Mouse (Mus musculus): ENCODE measurements around the gene Gm10309.
A peak's percentile ranks its signal among the peaks of the same experiment; 100 is the strongest.
"Not testable (repeated sequence)": the region's sequence is repeated elsewhere in the genome, so short reads cannot be mapped to it uniquely, and the experiment has no call there.

Gm10309 gene

GRCm38 (mm10) chr17:86514974-86515620 lies 10.1 kb upstream of the Gm10309 start:
- ATAC-seq (ENCODE audit: low TSS enrichment) = no peak

GRCm38 (mm10) chr17:86509871-86510270 lies 4.8 kb upstream of the Gm10309 start:
- no peak for ATAC-seq (ENCODE audit: low TSS enrichment)

- no peak for ATAC-seq (ENCODE audit: low TSS enrichment)
Observed at GRCm38 (mm10) chr17:86508212-86508490, 3.1 kb upstream of the Gm10309 start.

GRCm38 (mm10) chr17:86507342-86508211 lies 2.5 kb upstream of the Gm10309 start:
- no peak for ATAC-seq (ENCODE audit: low TSS enrichment)

- ATAC-seq (ENCODE audit: low TSS enrichment) = no peak
Observed at GRCm38 (mm10) chr17:86506881-86507280, 1.8 kb upstream of the Gm10309 start.

DNA sequence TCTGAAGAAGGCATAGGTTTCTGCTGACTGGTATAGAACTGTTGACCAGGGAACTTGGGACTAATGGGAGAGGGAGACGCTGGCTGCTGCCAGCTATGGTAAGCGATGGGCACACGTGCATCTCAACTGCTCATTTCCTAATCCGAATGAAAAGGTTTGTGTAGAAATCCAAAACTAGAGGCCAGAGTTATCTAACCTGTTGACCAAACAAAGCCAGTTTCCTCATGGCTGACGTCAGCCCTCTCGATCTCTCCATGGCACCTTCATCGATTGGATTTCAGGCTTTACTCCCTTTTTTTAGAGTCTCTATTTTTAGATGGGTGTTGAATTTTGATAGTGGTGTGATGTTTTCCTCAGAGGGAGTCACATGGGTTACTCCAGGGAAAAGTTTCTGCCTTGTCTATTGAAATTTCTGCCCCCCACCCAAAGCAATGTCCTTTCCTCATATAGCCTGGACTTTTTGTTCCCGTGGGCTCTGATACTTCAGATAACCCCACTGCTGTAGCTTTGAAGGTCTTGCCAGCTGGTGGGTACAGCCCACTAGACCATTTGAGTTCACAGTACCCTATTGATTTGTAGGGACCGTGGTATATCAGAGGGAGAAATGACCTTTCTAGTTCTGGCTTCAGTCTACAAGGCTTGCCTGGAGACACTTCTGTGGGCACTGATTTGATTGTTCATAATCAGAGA lies 1.7 kb downstream of the Gm10309 start:
- no peak for ATAC-seq (ENCODE audit: low TSS enrichment)

DNA sequence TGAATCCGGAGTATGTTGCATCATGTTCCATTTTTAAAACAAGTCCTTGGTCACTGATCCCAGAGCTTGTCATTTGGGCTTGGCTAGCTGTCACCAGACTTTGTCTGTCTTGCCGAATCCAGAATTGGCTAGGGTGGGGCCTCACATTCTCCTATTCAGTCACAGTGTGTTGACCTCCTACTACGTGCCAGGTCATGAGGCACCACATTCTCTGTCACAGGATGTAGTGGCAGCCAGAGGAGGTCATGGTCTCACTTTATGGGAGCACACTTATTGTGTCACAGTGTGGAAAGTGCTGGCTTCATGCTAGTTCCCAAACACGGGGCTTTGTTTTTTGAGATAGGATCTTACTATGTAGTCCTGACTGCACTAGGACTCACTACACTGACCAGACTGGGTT lies 3.6 kb downstream of the Gm10309 start:
- ATAC-seq (ENCODE audit: low TSS enrichment) = no peak

DNA sequence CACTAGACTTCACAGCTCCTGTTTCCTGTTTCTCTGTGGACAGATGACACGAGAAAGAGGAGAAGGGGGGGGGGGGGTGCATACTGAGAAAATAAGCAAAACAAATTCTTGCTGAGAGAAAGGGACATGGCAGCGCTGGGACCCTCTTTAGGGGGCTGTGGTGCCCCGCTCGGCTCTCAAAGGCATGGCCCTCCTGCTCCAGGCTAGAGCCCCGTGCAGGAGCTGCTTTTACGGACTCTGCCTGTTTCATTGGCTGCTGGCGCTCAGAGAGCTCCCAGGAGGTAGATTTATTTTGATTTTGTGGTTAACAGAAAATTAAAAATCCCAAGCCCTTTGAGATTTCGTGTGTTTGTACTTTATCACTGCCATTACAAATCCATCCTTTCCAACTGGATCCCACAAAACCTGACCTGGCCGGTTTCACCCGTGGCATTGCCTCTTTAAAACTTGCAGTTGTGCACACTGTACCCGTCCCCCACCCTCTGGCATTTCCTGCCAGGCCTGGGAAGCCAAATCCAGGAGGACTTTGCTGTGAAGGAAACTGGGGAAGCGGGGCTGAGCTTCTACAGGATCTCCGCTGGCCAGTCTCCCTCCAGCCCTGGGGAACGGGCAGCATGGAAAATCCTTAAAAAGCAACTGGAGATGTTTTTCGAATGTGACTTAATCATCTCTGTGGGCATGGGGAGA lies 5.5 kb downstream of the Gm10309 start:
- ATAC-seq (ENCODE audit: low TSS enrichment) = no peak

DNA sequence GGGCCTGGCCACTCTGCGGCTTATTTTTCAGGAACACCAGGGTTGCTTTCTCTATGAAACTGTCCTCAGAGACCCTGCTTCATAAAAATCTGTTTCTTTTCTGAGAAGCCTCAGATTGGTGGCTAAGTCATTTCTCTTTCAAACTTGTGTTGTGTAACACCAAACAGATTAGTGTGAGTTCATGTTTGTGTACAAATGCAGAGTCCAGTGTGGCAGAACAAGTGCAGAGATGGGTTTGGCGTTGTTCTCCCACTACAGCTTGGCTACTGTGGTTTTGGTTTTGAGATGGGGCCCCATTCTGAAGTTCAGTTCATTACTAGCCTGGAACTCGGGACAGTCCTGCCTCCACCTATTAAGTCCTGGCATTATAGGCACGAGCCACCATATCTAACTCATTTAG lies 7.7 kb downstream of the Gm10309 start:
- no peak for ATAC-seq (ENCODE audit: low TSS enrichment)

DNA sequence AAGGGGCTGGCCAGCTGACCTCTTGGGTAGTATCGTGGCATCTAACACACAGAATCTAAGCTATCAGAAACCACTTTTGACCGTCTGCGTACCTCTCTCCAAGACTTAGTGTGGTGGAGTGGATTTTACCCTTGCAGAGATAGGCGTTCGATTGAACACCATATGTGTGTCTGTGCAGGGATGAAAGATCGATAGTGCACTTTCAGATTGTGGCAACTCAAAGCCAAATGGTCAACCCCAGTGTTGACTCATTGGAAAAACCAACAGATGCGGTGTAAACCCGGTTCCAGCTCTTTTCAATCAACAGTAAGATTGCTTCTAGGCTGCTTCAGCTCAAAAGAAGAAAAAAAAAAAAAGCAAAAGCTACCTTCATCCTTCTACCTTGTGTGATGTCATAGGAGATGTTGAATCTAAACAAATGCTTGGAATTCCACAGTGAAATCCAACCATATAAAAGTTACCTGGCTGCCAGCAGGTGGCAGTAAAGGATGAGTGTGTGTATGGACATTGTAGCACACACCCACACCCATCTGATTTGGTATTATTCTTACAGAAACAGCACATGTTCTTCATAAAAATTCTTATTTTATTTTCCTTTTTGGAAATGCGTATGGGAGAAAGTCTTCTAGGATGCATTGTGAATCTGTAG lies 8.8 kb downstream of the Gm10309 start:
- ATAC-seq (ENCODE audit: low TSS enrichment) = peak; percentile 76; the same call in 1 of the 2 replicates

DNA sequence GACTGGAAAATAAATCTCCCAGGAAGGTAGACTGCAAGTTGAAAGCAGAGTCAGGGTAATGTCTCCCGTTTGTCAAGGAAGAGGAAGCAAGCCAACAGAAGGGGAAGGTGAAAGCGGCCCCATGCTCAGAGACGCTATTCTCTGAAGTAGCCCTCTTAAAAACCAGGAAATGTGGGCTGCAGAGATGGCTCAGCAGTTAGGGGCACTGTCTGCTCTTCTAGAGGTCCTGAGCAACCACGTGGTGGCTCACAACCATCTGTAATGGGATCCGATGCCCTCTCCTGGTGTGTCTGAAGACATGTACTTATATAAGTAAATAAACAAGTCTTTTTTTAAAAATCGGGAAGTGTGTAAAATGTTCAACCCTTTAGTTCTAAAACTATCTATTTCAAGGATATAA lies 10.1 kb downstream of the Gm10309 start:
- no peak for ATAC-seq (ENCODE audit: low TSS enrichment)

DNA sequence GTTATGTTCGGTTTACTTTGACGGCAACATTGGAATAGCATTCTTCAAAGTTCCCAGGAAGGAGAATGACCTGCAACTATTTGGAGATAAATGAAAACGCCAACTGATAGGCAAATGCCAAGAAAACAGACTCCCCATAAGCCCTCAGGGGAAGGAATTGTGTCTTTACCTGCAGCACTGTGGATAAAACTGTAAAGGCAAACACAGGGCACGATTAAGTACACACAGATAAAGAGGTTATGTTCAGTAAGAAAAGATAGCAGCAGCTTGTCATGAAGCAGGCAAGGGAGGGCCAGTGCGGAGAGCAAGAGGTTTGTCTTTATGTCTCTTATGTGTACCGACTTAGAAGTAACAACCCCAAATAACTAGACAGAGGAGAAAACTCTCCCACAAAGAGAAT lies 10.5 kb downstream of the Gm10309 start:
- no peak for ATAC-seq (ENCODE audit: low TSS enrichment)

- ATAC-seq (ENCODE audit: low TSS enrichment) = no peak
Observed at GRCm38 (mm10) chr17:86493891-86494420, 11.1 kb downstream of the Gm10309 start.

- ATAC-seq (ENCODE audit: low TSS enrichment) = no peak
Observed at GRCm38 (mm10) chr17:86492376-86492775, 12.7 kb downstream of the Gm10309 start.

DNA sequence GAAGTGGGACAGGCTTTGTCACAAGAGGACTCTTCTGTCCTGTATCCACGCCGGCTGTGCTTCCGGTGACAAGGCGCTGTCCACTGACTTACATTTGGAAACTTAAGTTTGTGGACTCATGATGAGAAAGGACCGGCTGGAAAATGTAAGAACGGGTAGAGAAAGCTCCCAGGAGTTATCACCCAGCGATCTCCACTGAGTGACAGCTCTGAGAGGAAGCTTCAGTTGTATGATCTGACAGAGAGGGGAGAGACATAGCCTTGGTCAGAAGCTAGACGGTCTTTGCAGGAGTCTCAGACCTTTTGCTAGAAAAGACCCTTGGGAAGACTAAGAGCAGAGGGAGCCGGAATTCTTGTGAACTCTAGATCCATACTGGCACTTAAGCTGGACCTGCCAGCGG lies 15.2 kb downstream of the Gm10309 start:
- ATAC-seq (ENCODE audit: low TSS enrichment) = no peak

GRCm38 (mm10) chr17:86487450-86487849 lies 17.6 kb downstream of the Gm10309 start:
- no peak for ATAC-seq (ENCODE audit: low TSS enrichment)

DNA sequence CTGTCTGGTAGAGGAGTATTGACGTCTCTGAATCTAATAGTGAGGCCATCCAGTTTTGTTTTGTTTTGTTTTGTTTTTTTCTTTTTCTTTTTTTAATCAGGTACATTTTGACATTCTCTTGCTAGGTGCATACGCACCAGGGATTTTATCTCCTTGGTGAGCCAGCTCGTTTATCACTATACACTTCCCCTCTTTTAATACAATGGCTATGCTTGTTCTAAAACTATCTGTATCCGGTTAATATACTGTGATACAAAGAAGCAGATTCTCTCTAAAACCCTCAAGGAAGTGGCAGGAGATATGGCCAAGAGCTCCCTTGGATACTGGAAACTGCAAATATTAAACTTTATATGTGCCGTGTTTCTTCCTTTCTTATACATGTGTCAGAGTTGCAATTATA lies 18.4 kb downstream of the Gm10309 start:
- no peak for ATAC-seq (ENCODE audit: low TSS enrichment)

GRCm38 (mm10) chr17:86484087-86484737 lies 20.8 kb downstream of the Gm10309 start:
- peak; percentile 86 for ATAC-seq (ENCODE audit: low TSS enrichment)

DNA sequence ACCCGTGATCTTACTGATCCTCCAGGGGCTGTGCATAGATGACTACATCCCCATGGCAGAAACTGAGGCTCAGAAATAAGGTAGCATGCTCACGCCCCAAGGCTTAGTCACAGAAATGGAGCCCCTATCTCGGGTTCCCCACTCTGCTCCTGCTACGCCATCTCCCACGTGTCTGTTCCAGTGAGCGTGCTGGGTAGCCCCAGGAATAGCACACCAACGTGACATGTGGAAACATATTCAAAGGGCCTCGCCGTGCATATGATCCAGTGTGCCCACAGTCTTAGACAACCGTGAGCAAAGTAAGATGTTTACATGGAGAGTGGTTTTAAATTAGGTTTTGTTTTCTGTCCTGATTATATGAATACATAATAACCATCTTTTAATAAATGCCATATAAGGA lies 22.4 kb downstream of the Gm10309 start:
- peak; percentile 62 for ATAC-seq (ENCODE audit: low TSS enrichment)

- no peak for ATAC-seq (ENCODE audit: low TSS enrichment)
Observed at GRCm38 (mm10) chr17:86479406-86479805, 25.6 kb downstream of the Gm10309 start.

DNA sequence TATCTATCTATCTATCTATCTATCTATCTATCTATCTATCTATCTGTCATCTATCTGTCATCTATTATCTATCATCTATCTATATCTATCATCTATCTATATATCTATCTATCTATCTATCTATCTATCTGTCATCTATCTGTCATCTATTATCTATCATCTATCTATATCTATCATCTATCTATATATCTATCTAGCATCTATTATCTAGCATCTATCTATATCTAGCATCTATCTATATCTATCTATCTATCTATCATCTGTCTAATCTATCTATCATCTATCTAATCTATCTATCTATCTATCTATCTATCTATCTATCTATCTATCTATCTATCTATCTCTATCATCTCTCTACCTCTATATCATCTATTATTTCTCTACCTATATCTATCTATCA lies 27.6 kb downstream of the Gm10309 start:
- ATAC-seq (ENCODE audit: low TSS enrichment) = not testable (repeated sequence)
